Mouse (Mus musculus): ENCODE results near the gene Tectb. TPM values are rescaled to one million over a fixed set of nuclear protein-coding genes. Genes with fewer than 3 reads are reported as not detected.

Tectb gene
- total and polyA plus RNA-seq, 3 experiments = not detected

- Histone ChIP-seq H3K9ac (ENCODE audit: control insufficient read depth, low read depth, low read length, poor library complexity, severe bottlenecking) (no peak overlapping the region), H3K4me1 (ENCODE audit: control insufficient read depth in 1 of 2, insufficient read depth in 2 of 2, low read length in 2 of 2) (peaks cover 0 to 13% of the 10 kb centered on the region in 2 experiments; a peak in 2 of 4 replicates), H3K27me3 (ENCODE audit: control insufficient read depth in 1 of 2, insufficient read depth in 2 of 2, low read length in 2 of 2) (no peaks in the 10 kb centered on the region), H3K36me3 (ENCODE audit: control insufficient read depth in 1 of 2, insufficient read depth in 2 of 2, low read length in 2 of 2) (peaks cover 0 to 13% of the 10 kb centered on the region in 2 experiments; a peak in 2 of 4 replicates), H3K79me2 (ENCODE audit: control insufficient read depth, insufficient read depth, low read length, poor library complexity) (peaks cover 19% of the 10 kb centered on the region), H3K27ac (ENCODE audit: control insufficient read depth, low read depth, low read length) (no peak overlapping the region), H3K9me3 (replicated peaks; ENCODE audit: insufficient read depth, low read length) (no peaks in the 10 kb centered on the region), H3K4me3 (ENCODE audit: control insufficient read depth in 1 of 2, insufficient read depth in 1 of 2, low read depth in 2 of 2, low read length in 2 of 2) (peak overlapping the region in 1 of 2 experiments; percentile 64; a peak in 2 of 4 replicates)
- DNase-seq (ENCODE audit: low read depth, low spot score) = peak; percentile 93
- TF ChIP-seq MYB (IDR thresholded peaks at IDR 0.05; ENCODE audit: low read depth, low read length) (no peak), BHLHE40 (IDR thresholded peaks at IDR 0.05; ENCODE audit: borderline replicate concordance, low read depth, low read length) (no peak), EP300 (IDR thresholded peaks at IDR 0.05; ENCODE audit: low read depth in 1 of 2, low read length in 2 of 2) (no peak), USF2 (IDR thresholded peaks at IDR 0.05; ENCODE audit: borderline replicate concordance in 1 of 2, insufficient read depth in 1 of 2, low read depth in 1 of 2, low read length in 2 of 2) (no peak), CHD1 (IDR thresholded peaks at IDR 0.05; ENCODE audit: low read depth, low read length) (no peak; the same call in 1 of the 2 replicates), TCF12 (IDR thresholded peaks at IDR 0.05; ENCODE audit: low read depth, low read length) (no peak), MXI1 (IDR thresholded peaks at IDR 0.05; ENCODE audit: low read depth, low read length) (no peak; the same call in 1 of the 2 replicates), MAFK (IDR thresholded peaks at IDR 0.05; ENCODE audit: borderline replicate concordance, low read depth, low read length) (no peak), MAZ (IDR thresholded peaks at IDR 0.05; ENCODE audit: low read depth, low read length) (no peak), USF1 (IDR thresholded peaks at IDR 0.05; ENCODE audit: low read depth, low read length) (no peak), SMC3 (IDR thresholded peaks at IDR 0.05; ENCODE audit: low read depth, low read length) (peak; percentile 86), E2F4 (IDR thresholded peaks at IDR 0.05; ENCODE audit: borderline replicate concordance, low read depth, low read length) (no peak), HCFC1 (IDR thresholded peaks at IDR 0.05; ENCODE audit: low read depth, low read length) (peak; percentile 13; the same call in 1 of the 2 replicates), ELF1 (IDR thresholded peaks at IDR 0.05; ENCODE audit: low read depth, low read length) (no peak), GABPA (IDR thresholded peaks at IDR 0.05; ENCODE audit: low read depth, low read length) (no peak), NELFE (IDR thresholded peaks at IDR 0.05; ENCODE audit: low read depth, low read length) (no peak), CTCF (IDR thresholded peaks at IDR 0.05 in 2 of 3, conservative IDR thresholded peaks at IDR 0.05 in 1 of 3; ENCODE audit: control insufficient read depth in 1 of 3, insufficient read depth in 1 of 3, low read depth in 2 of 3, low read length in 3 of 3, poor library complexity in 1 of 3, severe bottlenecking in 1 of 3) (peak; percentile 59 to 97 (median 95)), JUND (IDR thresholded peaks at IDR 0.05; ENCODE audit: low read depth, low read length) (no peak), SIN3A (IDR thresholded peaks at IDR 0.05; ENCODE audit: low read length) (peak; percentile 84), MEF2A (IDR thresholded peaks at IDR 0.05; ENCODE audit: extremely low read depth, insufficient replicate concordance, low read depth, low read length, poor library complexity, severe bottlenecking) (no peak), UBTF (IDR thresholded peaks at IDR 0.05; ENCODE audit: borderline replicate concordance, insufficient read depth, low read depth, low read length) (no peak), KAT2A (conservative IDR thresholded peaks at IDR 0.05; ENCODE audit: low read depth, low read length) (no peak), POLR2AphosphoS2 (IDR thresholded peaks at IDR 0.05; ENCODE audit: low read length) (no peak), RCOR1 (IDR thresholded peaks at IDR 0.05; ENCODE audit: low read depth, low read length) (0 out of 2 replicates have a peak, but pooled peaks have one; percentile 51), RAD21 (IDR thresholded peaks at IDR 0.05; ENCODE audit: low read depth, low read length) (peak; percentile 99), MYC (IDR thresholded peaks at IDR 0.05; ENCODE audit: low read depth, low read length) (peak; percentile 82), NRF1 (IDR thresholded peaks at IDR 0.05; ENCODE audit: insufficient read depth, low read depth, low read length, poor library complexity, severe bottlenecking) (no peak), CHD2 (IDR thresholded peaks at IDR 0.05; ENCODE audit: low read length) (no peak), POLR2A (IDR thresholded peaks at IDR 0.05; ENCODE audit: control insufficient read depth in 1 of 2, insufficient read depth in 1 of 2, low read depth in 1 of 2, low read length in 2 of 2, poor library complexity in 1 of 2) (no peak), ZNF384 (IDR thresholded peaks at IDR 0.05; ENCODE audit: low read depth, low read length) (peak; percentile 100), TAL1 (IDR thresholded peaks at IDR 0.05; ENCODE audit: low read length) (no peak), MAX (IDR thresholded peaks at IDR 0.05; ENCODE audit: low read length) (no peak), GATA1 (IDR thresholded peaks at IDR 0.05; ENCODE audit: low read depth, low read length) (peak; percentile 38), ETS1 (IDR thresholded peaks at IDR 0.05; ENCODE audit: low read depth, low read length) (no peak), POLR2AphosphoS5 (IDR thresholded peaks at IDR 0.05; ENCODE audit: borderline replicate concordance, low read depth, low read length) (no peak), ZMIZ1 (IDR thresholded peaks at IDR 0.05; ENCODE audit: low read depth, low read length) (no peak), TBP (IDR thresholded peaks at IDR 0.05; ENCODE audit: low read depth, low read length) (no peak)
Measured at GRCm38 (mm10) chr19:55206482-55207138, 26.1 kb downstream of the Tectb start.

Data from MEL (cell line).